Mouse (Mus musculus) heart, postnatal 14 days (tissue): ENCODE measurements at regions not wholly inside any gene's neighbourhood (a gene's known extent, or its start where the extent isn't known, plus 50 kb on each side); places are given as distances from the start of the nearest gene placed in this dataset.
A peak's percentile ranks its signal among the peaks of the same experiment; 100 is the strongest.
"Not testable (repeated sequence)": the region's sequence is repeated elsewhere in the genome, so short reads cannot be mapped to it uniquely, and the experiment has no call there.

Experiments
- DNase-seq, 2 experiments: peaks; one replicate each; pipeline ENCODE4 v3.0.0; 2021 to 2022
- intact Hi-C: fragments of 180-260 bp; cut with DNase I; formaldehyde crosslinking; loops from one replicate; pipeline ENCODE4 v1.15.1; 2025

DNA sequence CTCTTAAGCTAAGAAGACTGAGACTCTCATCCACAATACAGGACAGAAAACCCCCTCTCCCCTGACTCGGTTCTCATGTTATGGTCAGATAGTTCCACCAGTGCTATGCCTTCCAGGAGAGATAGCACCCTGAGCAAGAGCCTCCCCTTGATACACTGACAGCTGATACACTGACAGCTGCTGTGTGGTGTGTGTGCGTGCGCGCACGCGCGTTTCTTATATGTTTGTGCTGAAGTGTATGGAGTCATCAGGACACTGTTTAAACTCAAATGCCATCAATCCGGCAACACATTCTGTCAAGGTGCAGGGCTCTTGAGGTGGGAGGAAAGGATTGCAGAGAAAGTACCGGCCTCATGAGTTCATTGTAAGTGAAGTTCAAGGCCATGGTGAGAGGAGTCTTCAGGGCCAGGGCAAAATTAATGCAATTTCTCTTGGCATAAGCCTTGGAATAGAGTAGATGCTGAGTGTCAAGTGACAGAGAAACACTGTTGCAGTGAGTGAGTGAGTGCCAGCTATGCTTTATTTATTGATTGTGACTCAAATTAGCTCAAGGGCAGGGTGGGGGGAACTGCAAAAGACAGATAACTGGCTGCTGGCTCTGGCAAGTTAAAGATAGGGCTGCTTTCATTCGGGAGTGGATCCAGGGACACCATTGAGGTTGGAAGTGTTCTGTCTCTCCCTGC is 412.4 kb upstream of the Ercc4 start:
- peak in 1 of 2 experiments; percentile 3 for DNase-seq
- intact Hi-C loops: no loop called here

DNA sequence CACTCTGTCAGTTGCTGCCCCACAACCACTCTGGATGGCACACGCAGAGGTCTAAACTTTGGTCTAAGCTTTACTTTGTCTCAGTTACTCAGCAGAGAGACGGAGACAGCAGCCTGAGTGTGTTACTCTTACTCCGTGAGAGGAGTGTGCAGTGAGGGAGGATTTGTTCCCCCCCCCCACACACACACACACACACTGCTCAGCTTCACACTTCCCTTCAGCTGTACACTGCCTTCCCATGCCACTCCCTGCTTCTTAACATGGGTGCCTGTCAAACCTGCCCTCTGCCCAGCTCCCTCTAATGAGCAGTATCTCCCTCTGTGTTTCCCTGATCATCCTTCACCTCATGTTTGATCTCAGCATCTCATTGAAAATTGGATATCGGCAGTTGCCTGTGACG is 409.9 kb upstream of the Ercc4 start:
- intact Hi-C loops: no loop called here
- DNase-seq: no peak

DNA sequence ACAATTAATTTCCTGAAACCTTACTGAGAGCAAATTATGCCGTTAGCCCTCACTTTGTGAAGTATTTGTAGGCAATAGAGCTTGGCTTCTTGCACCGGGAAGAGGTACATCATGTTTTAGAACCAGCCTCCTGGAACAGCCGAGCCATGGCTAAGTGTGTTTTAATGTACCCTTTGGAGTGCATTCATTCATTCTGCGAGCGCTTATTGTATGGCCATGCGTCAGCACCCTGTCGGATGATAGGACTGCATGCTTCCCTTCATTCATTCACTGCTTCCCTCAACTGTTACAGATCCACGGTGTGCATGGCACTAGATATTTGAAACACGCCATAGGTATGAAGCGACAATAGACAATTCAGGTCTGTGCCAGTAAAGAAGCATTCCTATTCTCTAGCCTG is 409.4 kb upstream of the Ercc4 start:
- no peak for DNase-seq
- intact Hi-C loops: no loop called here

DNA sequence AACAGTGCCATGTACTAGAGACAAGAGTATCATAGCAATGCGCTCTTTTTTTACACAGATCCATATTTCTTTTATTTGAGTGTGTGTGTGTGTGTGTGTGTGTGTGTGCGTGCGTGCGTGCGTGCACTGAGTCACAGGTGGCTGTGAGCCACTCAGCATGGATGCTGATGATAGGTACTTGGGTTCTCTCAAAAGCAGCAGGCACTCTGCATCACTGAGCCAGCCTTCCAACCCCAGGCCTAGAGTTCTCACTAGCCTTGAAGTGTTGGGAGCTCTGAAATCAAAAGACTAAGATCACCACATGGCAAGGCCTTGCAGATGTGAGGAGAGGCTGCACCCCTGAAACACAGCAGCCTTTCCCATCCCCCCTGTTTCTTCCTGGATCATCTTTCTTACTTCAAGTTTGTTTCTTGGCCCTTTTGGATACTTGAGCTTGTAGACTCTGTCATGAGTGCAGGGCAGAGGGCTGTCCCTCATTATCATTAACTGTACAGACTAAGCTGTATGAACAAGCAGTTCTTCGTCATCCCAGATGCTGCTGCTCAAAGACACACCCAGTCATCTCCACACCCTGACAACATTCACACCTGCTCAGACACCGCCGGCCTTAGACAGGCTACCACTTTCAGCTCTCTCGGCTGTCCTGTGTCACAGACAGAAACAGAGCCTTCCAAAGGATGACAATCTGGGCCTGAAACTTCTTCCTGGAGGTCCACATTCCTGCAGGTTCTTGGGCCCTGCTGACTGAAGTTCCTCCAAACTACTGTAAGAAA is 405.5 kb upstream of the Ercc4 start:
- intact Hi-C loops: no loop called here
- no peak for DNase-seq

DNA sequence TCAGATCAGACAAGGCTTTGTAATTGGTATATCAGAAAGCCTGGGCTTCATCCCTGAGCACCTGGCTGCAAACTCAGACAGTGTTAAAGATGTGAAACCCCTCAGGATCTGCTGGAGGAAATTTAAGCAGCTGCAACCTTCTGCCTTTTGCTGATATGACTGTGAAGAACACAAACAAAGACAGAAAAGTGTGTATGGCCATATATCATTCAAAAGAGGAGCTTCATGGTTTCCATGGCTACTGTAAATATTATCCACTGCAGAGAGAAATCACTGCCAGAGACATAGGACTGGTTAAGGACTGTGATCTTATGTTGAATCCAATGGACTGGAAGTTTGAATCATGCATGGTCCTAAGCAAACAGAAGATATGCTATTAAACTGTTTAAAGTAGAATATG is 402.6 kb upstream of the Ercc4 start:
- DNase-seq: no peak
- intact Hi-C loops: no loop called here

DNA sequence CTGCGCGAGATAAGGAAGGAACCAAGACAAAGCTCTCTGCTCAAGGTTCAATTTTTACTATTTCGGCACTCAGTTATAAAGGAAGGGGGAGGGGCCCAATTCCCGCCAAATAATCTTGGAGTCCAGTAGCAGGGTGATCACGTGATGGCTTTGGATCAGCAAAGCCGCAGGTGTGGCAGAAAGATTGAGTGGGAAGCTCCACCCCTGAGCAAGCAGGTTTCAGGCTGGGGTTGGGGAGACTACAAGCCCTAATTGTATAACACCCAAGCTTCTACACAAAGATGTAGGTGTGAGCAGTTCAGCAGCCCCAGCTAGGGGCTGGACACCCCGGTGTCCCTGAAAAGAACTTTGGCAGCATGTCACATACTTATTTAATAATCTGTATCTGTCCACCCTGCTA is 388.1 kb upstream of the Ercc4 start:
- DNase-seq, intact Hi-C loops: not testable (repeated sequence)

DNA sequence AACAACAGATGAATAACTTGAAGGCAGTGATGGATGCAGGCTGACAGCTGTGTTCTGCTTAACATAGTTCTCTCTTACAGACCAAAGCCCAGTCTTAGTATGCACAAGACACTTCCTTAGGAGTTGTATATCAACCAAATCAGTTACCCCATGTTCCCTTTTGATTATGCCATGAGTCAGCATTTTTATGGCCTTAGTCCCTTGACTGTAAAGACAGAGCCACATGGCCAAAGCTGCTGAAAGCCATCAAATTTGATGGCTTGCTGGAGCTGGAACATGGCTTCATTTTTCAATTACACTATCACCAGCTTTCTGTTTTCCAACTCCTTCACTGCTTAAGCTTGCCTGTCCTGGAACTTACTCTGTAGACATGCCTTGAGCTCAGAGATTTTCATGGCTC is 383.4 kb upstream of the Ercc4 start:
- intact Hi-C loops: no loop called here
- no peak for DNase-seq

DNA sequence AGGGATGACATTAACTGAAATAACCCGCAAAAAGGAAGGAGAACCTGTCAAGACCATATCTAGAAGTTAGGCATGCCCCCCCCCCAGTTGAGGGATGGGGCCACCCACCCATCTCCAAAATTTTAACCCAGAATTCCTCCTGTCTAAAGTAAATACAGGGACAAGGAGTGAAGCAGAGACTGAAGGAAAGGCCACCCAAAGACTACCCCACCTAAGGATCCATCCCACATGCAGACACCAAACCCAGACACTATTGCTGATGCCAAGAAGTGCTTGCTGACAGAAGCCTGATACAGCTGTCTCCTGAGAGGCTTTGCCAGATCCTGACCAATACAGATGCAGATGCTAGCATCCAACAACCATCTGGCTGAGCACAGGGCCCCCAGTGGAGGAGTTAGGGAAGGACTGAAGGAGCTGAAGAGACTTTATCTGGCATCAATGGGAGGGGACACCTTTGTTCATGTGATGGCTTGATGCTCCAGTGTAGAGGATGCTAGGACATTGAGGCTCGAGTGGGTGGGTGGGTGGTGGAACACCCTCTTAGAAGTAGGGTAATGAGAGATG is 379.2 kb upstream of the Ercc4 start:
- DNase-seq, intact Hi-C loops: not testable (repeated sequence)

DNA sequence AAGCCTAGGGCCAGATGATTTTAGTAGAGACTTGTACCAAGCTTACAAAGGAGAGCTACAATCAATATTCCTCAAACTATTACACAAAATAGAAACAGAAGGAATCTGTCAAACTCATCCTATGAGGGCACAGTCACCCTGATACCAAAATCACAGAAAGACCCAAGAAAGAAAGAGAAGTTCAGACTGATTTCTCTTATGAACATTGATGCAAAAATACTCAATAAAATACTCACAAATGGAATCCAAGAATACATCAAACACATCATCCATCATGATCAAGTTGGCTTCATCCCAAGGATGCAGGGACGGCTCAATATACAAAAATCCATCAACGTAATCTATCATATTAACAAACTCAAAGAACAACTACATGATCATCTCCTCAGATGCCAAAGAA is 377.9 kb upstream of the Ercc4 start:
- DNase-seq: no peak
- intact Hi-C loops: no loop called here

DNA sequence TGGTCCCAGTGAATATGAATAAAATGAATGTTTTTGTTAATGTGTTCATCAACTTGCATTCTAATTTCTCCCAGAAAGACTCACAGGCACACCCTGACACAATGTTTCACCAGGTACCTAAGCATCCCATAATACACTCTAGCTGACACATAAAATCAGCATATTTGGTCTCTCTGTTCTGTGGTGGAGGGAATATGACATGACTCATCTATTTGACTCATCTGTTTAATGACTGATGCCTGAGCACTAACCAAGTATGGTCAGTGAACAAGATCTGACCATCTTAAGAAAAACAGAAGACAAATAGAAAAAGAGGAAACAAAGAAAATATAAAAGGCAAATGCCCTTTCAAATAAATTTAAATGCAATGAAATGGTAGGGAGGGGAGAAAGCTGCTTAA is 367.0 kb upstream of the Ercc4 start:
- intact Hi-C loops: no loop called here

DNA sequence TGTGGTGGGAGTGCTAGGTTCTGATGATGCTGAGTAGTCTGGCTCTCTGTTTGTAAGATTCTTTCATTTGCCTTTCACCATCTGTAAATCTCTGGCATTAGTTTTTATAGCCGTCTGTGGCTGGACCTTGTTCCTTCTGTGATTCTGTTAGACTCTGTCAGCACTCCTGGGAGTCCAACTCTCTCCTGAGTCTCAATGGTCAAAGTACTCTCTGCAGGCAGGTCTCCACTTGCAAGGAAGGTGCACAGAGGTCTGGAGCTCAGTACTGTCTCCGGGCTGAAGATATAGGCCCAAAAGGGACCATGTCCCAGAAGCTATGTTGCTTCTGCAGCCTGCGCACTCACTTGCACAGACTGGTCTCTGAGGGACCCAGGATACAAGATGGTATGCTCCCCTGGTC is 356.3 kb upstream of the Ercc4 start:
- no peak for DNase-seq
- intact Hi-C loops: no loop called here

More for the DNA sequence above, 367.0 kb upstream of the Ercc4 start:
- no peak for DNase-seq

DNA sequence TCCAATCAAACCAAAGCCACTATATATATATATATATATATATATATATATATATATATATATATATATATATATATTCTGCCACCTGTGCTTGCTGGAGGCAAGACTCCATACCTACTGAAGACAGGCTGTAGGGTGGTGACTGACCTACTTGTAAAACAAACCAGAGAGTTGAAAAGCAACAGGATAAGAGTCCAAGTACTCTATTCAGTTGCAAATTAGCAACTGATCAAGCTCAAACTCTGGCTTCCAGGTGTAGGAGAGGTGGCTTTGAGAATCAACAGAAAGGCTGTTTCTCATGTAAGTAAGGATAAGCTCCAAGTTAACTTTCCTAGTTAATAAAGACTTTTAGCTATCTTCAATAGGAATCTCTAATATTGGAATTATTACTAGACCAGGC is 355.1 kb upstream of the Ercc4 start:
- DNase-seq: no peak
- intact Hi-C loops: no loop called here

DNA sequence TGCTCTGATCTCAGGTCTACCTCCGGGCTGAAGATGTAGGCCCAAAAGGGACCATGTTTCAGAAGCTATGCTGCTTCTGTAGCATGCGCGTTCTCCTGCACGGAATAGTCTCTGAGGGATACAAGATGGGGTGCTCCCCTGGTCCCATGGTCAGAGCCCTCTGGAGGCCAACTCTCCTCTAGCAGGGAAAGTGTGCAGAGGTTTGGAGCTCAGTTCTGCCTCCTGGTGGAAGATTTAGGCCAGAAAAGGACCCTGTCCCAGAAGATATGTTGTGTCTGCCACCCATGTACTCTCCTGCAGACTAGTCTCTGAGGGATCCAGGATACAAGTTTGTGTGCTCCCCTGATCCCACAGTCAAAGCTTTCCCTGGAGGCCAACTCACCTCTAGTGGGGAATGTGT is 350.9 kb upstream of the Ercc4 start:
- intact Hi-C loops: no loop called here
- peak in 1 of 2 experiments; percentile 2 for DNase-seq

DNA sequence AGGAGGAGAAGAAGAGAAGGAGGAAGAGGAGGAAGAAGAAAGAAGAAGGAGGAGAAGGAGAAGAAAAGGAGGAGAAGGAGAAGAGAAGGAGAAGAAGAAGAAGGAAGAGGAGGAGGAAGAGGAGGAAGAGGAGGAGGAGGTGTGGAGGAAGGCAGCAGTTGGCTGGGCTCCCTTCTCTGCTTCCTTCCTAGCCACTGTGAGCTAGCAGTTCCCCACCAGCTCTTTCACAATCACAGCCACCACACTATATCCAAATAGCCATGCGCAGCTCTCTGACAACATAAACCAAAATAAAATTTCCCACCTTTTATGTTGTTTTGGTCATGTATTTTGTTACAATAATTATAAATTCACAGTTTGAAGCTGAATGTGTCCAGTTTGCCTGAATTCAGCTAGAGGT is 345.3 kb upstream of the Ercc4 start:
- no peak for DNase-seq
- intact Hi-C loops: no loop called here

DNA sequence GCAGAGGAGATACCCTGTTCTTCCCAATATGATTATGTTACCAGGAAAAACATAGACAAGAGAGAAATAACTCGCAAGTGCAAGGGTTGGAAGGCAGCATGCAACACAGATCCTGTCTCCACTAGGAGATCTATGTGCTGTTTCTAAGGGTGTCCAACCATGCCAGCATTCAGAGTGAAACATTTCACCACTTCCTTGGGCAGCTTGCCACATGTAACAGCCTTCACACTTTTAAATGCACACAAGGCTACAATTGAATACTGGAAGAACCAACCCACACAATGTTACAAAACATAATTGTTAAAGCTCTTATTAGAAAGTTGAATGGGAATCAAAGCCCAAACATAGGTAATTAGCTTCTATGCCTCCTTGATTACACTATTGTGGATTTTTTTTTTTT is 344.9 kb upstream of the Ercc4 start:
- peak in 1 of 2 experiments; percentile 3 for DNase-seq
- intact Hi-C loops: no loop called here

DNA sequence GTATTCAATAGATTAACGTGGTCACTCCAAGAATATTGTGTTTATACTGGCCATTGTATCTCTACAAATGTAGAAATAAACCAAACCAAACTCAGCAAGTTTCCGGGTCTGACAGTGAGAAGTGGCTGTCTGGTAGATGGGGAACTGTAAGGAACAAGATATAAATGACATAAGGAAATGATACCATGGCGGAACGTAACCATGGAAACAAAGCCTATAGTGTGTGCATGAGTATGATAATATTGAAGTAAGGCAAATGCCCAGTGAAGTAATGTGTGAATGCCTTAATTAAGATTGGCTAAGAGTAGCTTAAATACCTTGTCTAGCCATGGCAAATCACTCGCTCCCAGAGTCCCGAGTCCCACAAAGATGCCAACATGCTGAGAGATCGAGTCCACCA is 342.6 kb upstream of the Ercc4 start:
- no peak for DNase-seq
- intact Hi-C loops: no loop called here

DNA sequence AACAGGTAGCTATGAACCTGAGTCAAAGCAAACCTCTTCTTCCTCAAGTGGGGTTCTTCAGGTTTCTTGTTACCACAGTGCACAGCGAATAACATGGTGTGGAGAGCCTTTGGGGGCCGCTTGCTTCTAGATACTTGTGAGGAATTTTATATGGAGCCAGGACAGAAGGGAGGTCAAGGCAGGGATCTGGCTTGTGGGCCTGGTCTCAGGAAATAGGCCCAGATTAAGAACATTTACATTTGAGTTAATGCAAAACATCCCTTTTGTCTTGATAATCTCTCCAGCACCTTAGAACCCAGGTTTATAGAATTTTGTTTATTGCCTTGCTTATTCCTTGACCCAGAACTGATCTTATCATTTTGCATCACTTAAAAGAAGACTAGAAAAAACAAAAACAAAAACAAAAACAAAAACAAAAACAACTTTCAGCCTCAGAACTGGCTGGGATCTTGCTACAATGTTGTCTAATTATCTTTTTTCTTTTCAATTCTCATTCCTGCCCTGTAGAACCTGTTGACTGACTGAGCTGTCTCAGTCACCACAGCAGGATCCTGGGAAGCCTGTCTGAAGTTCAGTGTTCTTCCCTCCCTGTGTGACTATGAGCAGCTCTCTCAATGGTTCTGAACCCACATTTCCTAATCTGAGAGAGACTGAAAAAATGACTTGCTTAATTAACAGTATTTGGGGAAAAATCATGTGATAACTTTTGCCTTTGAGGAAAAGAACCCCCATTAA is 341.2 kb upstream of the Ercc4 start:
- DNase-seq: no peak
- intact Hi-C loops: no loop called here

DNA sequence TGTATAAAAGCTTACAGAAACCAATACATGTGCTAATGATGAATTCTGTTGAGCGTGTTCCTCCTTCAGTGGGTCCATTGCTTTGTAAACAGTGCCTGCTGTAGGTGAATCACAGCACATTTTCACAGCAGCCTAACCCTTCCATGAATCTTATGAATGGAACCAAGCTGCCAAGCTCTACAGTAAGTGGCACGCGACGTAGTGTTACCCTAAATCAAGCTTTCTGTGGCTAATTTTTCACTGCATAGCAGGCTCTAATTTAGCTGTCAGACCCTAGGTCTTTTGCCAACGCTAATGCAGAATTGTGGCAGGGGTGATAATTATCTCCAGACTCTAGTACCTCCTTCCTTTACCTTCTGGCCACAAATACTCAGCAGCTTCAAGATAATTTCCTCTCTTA is 339.0 kb upstream of the Ercc4 start:
- no peak for DNase-seq
- intact Hi-C loops: no loop called here

DNA sequence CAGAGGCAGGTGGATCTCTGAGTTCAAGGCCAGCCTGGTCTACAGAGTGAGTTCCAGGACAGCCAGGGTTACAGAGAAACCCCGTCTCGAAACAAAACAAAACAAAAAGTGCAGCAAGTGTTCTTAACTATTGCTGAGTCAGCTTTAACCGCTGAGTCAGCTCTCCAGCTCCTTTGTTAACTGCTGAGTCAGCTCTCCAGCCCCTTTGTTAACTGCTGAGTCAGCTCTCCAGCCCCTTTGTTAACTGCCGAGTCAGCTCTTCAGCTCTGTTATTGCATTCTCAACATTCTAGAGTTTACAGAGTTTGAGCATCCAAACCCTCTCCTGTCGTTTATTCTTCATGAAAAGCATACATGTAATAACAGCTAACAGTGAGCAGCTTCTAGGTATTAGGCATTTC is 336.9 kb upstream of the Ercc4 start:
- DNase-seq: no peak
- intact Hi-C loops: no loop called here

DNA sequence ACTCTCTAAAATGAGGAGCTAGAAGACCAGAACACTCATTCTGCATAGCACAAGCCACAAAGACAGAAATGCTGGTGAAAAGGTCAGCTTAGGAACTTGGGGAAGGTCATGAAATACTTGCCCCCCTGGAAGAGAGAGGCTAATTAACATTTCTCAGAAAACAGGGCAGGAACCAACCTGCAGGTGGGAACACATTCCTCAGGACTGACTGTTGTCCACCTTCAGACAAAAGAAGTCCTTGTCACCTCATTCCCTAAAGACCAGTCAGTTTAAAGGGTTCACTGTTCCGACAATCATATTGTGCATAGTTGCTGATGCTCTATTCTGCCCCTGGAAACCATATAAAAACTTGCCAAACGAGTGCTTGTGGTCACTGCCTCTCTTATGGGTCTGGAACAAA is 333.6 kb upstream of the Ercc4 start:
- intact Hi-C loops: no loop called here
- DNase-seq: no peak

DNA sequence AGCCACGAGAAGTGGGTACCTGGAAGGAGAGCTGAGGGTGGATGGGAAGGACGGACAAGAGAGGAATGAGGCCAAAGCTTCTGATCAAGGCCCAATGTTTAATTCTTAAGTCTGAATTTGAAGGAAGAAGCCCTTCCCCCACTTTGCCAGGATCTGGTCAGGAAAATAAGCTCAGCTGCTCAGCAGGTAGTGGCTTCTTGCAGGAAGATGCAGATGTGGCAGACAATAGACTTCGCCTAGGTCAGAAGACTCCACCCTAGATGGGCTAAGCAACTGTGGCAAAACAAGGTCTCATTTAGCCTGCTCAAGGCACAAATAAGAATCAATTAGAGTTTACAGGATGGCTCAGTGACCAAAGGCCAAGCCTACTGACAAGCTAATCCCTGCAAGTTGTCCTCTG is 330.4 kb upstream of the Ercc4 start:
- DNase-seq: no peak
- intact Hi-C loops: no loop called here
